Mouse (Mus musculus): Measurements from ENCODE around the gene Csf2ra. TPM values are rescaled to one million over a fixed set of nuclear protein-coding genes. Genes with fewer than 3 reads are reported as not detected.
"Not testable (repeated sequence)": the region's sequence is repeated elsewhere in the genome, so short reads cannot be mapped to it uniquely, and the experiment has no call there.

Csf2ra gene
- polyA plus RNA-seq (2014; fragmentation: Nextera tagmentation; extraction: Ambion mirVana), result 35.8 and 37.9 TPM in 2 replicates

DNA sequence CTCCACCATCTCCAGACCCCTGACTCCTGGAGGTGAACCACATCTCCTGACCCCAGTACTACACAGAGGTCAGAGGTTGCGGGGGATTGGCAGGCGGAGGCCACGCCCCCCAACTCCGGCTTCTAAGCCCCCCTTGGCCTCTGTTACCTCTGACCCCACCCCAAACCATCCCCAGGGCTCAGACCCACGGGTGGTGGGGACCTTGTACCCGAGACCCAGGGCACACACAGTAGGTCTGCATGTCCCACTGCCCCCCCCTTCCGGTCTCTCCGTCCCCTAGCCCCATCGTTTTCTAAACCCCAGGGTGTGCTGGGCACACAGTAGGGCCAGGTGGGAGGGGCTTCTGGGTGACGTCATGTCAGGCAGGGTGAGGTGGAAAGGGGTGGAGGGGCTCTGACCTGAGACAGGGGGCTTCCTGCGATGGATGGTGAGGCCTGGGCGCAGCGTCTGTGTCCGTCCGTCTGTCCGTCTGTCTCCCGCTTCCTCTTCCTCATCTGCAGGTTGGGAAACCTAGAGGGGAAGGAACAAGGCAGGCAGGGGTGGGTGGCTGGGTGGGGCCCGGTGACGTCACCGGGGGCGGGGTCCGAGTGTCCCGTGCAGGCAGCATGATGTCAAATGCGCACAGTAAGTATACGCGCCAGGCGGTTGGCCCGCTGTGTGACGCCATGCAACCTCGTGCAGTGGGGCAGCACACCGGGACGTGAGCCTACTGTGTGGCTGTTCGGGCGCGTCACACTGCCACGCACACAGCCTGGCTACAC lies at the start of gene Csf2ra:
Csf2ra (minus strand) TSS at position 489 of the 761 bp plus-strand sequence.
- Histone ChIP-seq H3K4me2 (ENCODE audit: low read length) (peak within 1 kb of the TSS; percentile 55), H3K36me3 (ENCODE audit: control insufficient read depth, insufficient read depth, low read length) (no peaks in the 10 kb centered on the region), H3K9ac (replicated peaks; ENCODE audit: low read length) (peak within 1 kb of the TSS; percentile 40), H3K27ac (replicated peaks; ENCODE audit: low read depth, low read length) (peak within 1 kb of the TSS; percentile 93), H3K4me3 (replicated peaks; ENCODE audit: low read depth, low read length) (peak within 1 kb of the TSS; percentile 55), H3K9me3 (ENCODE audit: control insufficient read depth, low read length) (no peaks in the 10 kb centered on the region), H3K27me3 (ENCODE audit: control insufficient read depth, insufficient read depth, low read length) (no peaks in the 10 kb centered on the region), H3K4me1 (ENCODE audit: control insufficient read depth, insufficient read depth, low read length) (0 out of 2 replicates have a peak, but pooled peaks cover 5% of the 10 kb centered on the region)
- WGBS, result 61% methylated on average over 36 of the region's 36 CpGs
- 0 out of 2 replicates have a peak, but pooled peaks have one; percentile 0 for ATAC-seq (ENCODE audit: low FRiP score, low TSS enrichment)
- DNase-seq, result peak; percentile 2

- ATAC-seq (ENCODE audit: low FRiP score, low TSS enrichment) (no peak), DNase-seq (no peak)
- no peaks in the 10 kb centered on the region for H3K36me3 ChIP-seq (ENCODE audit: control insufficient read depth, insufficient read depth, low read length)
- WGBS, result 93% methylated on average over 1 of the region's 1 CpGs
- no peak overlapping the region for H3K9ac ChIP-seq (replicated peaks; ENCODE audit: low read length)
- no peak overlapping the region for H3K4me2 ChIP-seq (ENCODE audit: low read length)
- no peaks in the 10 kb centered on the region for H3K9me3 ChIP-seq (ENCODE audit: control insufficient read depth, low read length)
- H3K27ac ChIP-seq (replicated peaks; ENCODE audit: low read depth, low read length), result no peak overlapping the region
- H3K27me3 ChIP-seq (ENCODE audit: control insufficient read depth, insufficient read depth, low read length), result no peaks in the 10 kb centered on the region
- no peak overlapping the region for H3K4me3 ChIP-seq (replicated peaks; ENCODE audit: low read depth, low read length)
- H3K4me1 ChIP-seq (ENCODE audit: control insufficient read depth, insufficient read depth, low read length), result no peaks in the 10 kb centered on the region
Observed at GRCm38 (mm10) chr19:61275446-61275845, 47.2 kb upstream of the Csf2ra start.

- not testable (repeated sequence) for H3K9ac ChIP-seq (replicated peaks; ENCODE audit: low read length); H3K27ac ChIP-seq (replicated peaks; ENCODE audit: low read depth, low read length); H3K27me3 ChIP-seq (ENCODE audit: control insufficient read depth, insufficient read depth, low read length); H3K4me2 ChIP-seq (ENCODE audit: low read length); H3K4me3 ChIP-seq (replicated peaks; ENCODE audit: low read depth, low read length); ATAC-seq (ENCODE audit: low FRiP score, low TSS enrichment); H3K4me1 ChIP-seq (ENCODE audit: control insufficient read depth, insufficient read depth, low read length); H3K36me3 ChIP-seq (ENCODE audit: control insufficient read depth, insufficient read depth, low read length); DNase-seq; H3K9me3 ChIP-seq (ENCODE audit: control insufficient read depth, low read length)
- 42% methylated on average over 11 of the region's 11 CpGs for WGBS
Observed at GRCm38 (mm10) chr19:61269141-61269540, 40.9 kb upstream of the Csf2ra start.

- peak; percentile 27 for DNase-seq
- Histone ChIP-seq H3K36me3 (ENCODE audit: control insufficient read depth, insufficient read depth, low read length) (no peaks in the 10 kb centered on the region), H3K9ac (replicated peaks; ENCODE audit: low read length) (no peak overlapping the region), H3K9me3 (ENCODE audit: control insufficient read depth, low read length) (no peaks in the 10 kb centered on the region), H3K4me2 (ENCODE audit: low read length) (no peak overlapping the region), H3K27me3 (ENCODE audit: control insufficient read depth, insufficient read depth, low read length) (no peaks in the 10 kb centered on the region), H3K4me1 (ENCODE audit: control insufficient read depth, insufficient read depth, low read length) (no peaks in the 10 kb centered on the region), H3K4me3 (replicated peaks; ENCODE audit: low read depth, low read length) (no peak overlapping the region), H3K27ac (replicated peaks; ENCODE audit: low read depth, low read length) (no peak overlapping the region)
- no peak for ATAC-seq (ENCODE audit: low FRiP score, low TSS enrichment)
- WGBS, result 22% methylated on average over 7 of the region's 7 CpGs
Observed at GRCm38 (mm10) chr19:61267141-61267540, 38.9 kb upstream of the Csf2ra start.

- Histone ChIP-seq H3K4me1 (ENCODE audit: control insufficient read depth, insufficient read depth, low read length) (no peaks in the 10 kb centered on the region), H3K9ac (replicated peaks; ENCODE audit: low read length) (no peak overlapping the region), H3K36me3 (ENCODE audit: control insufficient read depth, insufficient read depth, low read length) (no peaks in the 10 kb centered on the region), H3K4me3 (replicated peaks; ENCODE audit: low read depth, low read length) (no peak overlapping the region), H3K27ac (replicated peaks; ENCODE audit: low read depth, low read length) (no peak overlapping the region), H3K4me2 (ENCODE audit: low read length) (no peak overlapping the region), H3K9me3 (ENCODE audit: control insufficient read depth, low read length) (no peaks in the 10 kb centered on the region), H3K27me3 (ENCODE audit: control insufficient read depth, insufficient read depth, low read length) (no peaks in the 10 kb centered on the region)
- ATAC-seq (ENCODE audit: low FRiP score, low TSS enrichment) (no peak), DNase-seq (peak; percentile 70)
- WGBS, result 6% methylated on average over 25 of the region's 26 CpGs
Observed at GRCm38 (mm10) chr19:61266651-61267050, 38.4 kb upstream of the Csf2ra start.

- H3K9me3 ChIP-seq (ENCODE audit: control insufficient read depth, low read length), result no peaks in the 10 kb centered on the region
- no peak overlapping the region for H3K27ac ChIP-seq (replicated peaks; ENCODE audit: low read depth, low read length)
- no peaks in the 10 kb centered on the region for H3K27me3 ChIP-seq (ENCODE audit: control insufficient read depth, insufficient read depth, low read length)
- 3% methylated on average over 12 of the region's 12 CpGs for WGBS
- no peak overlapping the region for H3K9ac ChIP-seq (replicated peaks; ENCODE audit: low read length)
- ATAC-seq (ENCODE audit: low FRiP score, low TSS enrichment) (no peak), DNase-seq (peak; percentile 69)
- no peak overlapping the region for H3K4me2 ChIP-seq (ENCODE audit: low read length)
- H3K4me1 ChIP-seq (ENCODE audit: control insufficient read depth, insufficient read depth, low read length), result no peaks in the 10 kb centered on the region
- H3K4me3 ChIP-seq (replicated peaks; ENCODE audit: low read depth, low read length), result no peak overlapping the region
- no peaks in the 10 kb centered on the region for H3K36me3 ChIP-seq (ENCODE audit: control insufficient read depth, insufficient read depth, low read length)
Observed at GRCm38 (mm10) chr19:61266246-61266615, 38.0 kb upstream of the Csf2ra start.

- 27% methylated on average over 3 of the region's 3 CpGs for WGBS
- DNase-seq (peak; percentile 75), ATAC-seq (ENCODE audit: low FRiP score, low TSS enrichment) (peak; percentile 21; the same call in 1 of the 2 replicates)
- no peaks in the 10 kb centered on the region for H3K36me3 ChIP-seq (ENCODE audit: control insufficient read depth, insufficient read depth, low read length)
- H3K27me3 ChIP-seq (ENCODE audit: control insufficient read depth, insufficient read depth, low read length), result no peaks in the 10 kb centered on the region
- H3K9ac ChIP-seq (replicated peaks; ENCODE audit: low read length), result no peak overlapping the region
- H3K4me2 ChIP-seq (ENCODE audit: low read length), result no peak overlapping the region
- H3K9me3 ChIP-seq (ENCODE audit: control insufficient read depth, low read length), result no peaks in the 10 kb centered on the region
- H3K4me3 ChIP-seq (replicated peaks; ENCODE audit: low read depth, low read length), result no peak overlapping the region
- H3K4me1 ChIP-seq (ENCODE audit: control insufficient read depth, insufficient read depth, low read length), result no peaks in the 10 kb centered on the region
- H3K27ac ChIP-seq (replicated peaks; ENCODE audit: low read depth, low read length), result no peak overlapping the region
Observed at GRCm38 (mm10) chr19:61265349-61266245, 37.4 kb upstream of the Csf2ra start.

- no peak for ATAC-seq (ENCODE audit: low FRiP score, low TSS enrichment)
- Histone ChIP-seq H3K36me3 (ENCODE audit: control insufficient read depth, insufficient read depth, low read length) (no peaks in the 10 kb centered on the region), H3K4me1 (ENCODE audit: control insufficient read depth, insufficient read depth, low read length) (no peaks in the 10 kb centered on the region), H3K27ac (replicated peaks; ENCODE audit: low read depth, low read length) (no peak overlapping the region), H3K4me3 (replicated peaks; ENCODE audit: low read depth, low read length) (no peak overlapping the region), H3K9me3 (ENCODE audit: control insufficient read depth, low read length) (no peaks in the 10 kb centered on the region), H3K9ac (replicated peaks; ENCODE audit: low read length) (no peak overlapping the region), H3K4me2 (ENCODE audit: low read length) (no peak overlapping the region), H3K27me3 (ENCODE audit: control insufficient read depth, insufficient read depth, low read length) (no peaks in the 10 kb centered on the region)
- DNase-seq, result no peak
Observed at GRCm38 (mm10) chr19:61264933-61265332, 36.7 kb upstream of the Csf2ra start.

Measured in midbrain, embryonic 14.5 days (tissue).